Mouse (Mus musculus) embryonic facial prominence, embryonic 15.5 days (tissue): ENCODE measurements around the gene Copb2. TPM values are rescaled to one million over a fixed set of nuclear protein-coding genes. Genes with fewer than 3 reads are reported as not detected.

Experiments used
- ATAC-seq: fragments of 200-750 bp; cut with Nextera tagmentation; 2 replicates; pipeline ENCODE4 v1.8.0; 2017; ENCODE audit warnings: low read depth, moderate TSS enrichment; ENCODE audit not compliant: insufficient number of reproducible peaks, low FRiP score, low TSS enrichment
- H3K27ac ChIP-seq: fragments of 300-500 bp; sonication (generic); replicated peaks from 2 replicates; pipeline ENCODE4 v1.5.1; 2015; ENCODE audit warnings: mild to moderate bottlenecking, inconsistent platforms
- H3K27me3 ChIP-seq: fragments of 300-500 bp; sonication (generic); 2 replicates; pipeline ENCODE4 v1.6.1; 2015; ENCODE audit warnings: inconsistent platforms
- H3K36me3 ChIP-seq: fragments of 300-500 bp; sonication (generic); 2 replicates; pipeline ENCODE4 v1.6.1; 2015; ENCODE audit warnings: mild to moderate bottlenecking, inconsistent platforms
- H3K4me1 ChIP-seq: fragments of 300-500 bp; sonication (generic); 2 replicates; pipeline ENCODE4 v1.6.1; 2015; ENCODE audit warnings: inconsistent platforms
- H3K4me2 ChIP-seq: fragments of 300-500 bp; sonication (generic); replicated peaks from 2 replicates; pipeline ENCODE4 v1.6.1; 2015; ENCODE audit warnings: mild to moderate bottlenecking, inconsistent platforms
- H3K4me3 ChIP-seq: fragments of 300-500 bp; sonication (generic); replicated peaks from 2 replicates; pipeline ENCODE4 v1.5.1; 2015; ENCODE audit warnings: mild to moderate bottlenecking, inconsistent platforms
- H3K9ac ChIP-seq: fragments of 300-500 bp; sonication (generic); 2 replicates; pipeline ENCODE4 v1.6.1; 2015; ENCODE audit warnings: inconsistent platforms
- H3K9me3 ChIP-seq: fragments of 300-500 bp; sonication (generic); replicated peaks from 2 replicates; pipeline ENCODE4 v1.6.1; 2016; ENCODE audit warnings: inconsistent platforms
- WGBS: fragments of 180-500 bp; shearing (Covaris S2); methylation state at CpG from one replicate; pipeline ENCODE4 v1.1.7; 2015; 5-methylcytosine and 5-hydroxymethylcytosine counted together
- polyA plus RNA-seq: library from polyadenylated mRNA; unstranded; fragments of >200 nt; fragmentation: Nextera tagmentation; extraction: Ambion mirVana; gene quantifications from 2 replicates; pipeline ENCODE4 v1.2.1, GENCODE M21; 2015

Copb2 gene
- polyA plus RNA-seq: 181 and 182 TPM in 2 replicates

DNA sequence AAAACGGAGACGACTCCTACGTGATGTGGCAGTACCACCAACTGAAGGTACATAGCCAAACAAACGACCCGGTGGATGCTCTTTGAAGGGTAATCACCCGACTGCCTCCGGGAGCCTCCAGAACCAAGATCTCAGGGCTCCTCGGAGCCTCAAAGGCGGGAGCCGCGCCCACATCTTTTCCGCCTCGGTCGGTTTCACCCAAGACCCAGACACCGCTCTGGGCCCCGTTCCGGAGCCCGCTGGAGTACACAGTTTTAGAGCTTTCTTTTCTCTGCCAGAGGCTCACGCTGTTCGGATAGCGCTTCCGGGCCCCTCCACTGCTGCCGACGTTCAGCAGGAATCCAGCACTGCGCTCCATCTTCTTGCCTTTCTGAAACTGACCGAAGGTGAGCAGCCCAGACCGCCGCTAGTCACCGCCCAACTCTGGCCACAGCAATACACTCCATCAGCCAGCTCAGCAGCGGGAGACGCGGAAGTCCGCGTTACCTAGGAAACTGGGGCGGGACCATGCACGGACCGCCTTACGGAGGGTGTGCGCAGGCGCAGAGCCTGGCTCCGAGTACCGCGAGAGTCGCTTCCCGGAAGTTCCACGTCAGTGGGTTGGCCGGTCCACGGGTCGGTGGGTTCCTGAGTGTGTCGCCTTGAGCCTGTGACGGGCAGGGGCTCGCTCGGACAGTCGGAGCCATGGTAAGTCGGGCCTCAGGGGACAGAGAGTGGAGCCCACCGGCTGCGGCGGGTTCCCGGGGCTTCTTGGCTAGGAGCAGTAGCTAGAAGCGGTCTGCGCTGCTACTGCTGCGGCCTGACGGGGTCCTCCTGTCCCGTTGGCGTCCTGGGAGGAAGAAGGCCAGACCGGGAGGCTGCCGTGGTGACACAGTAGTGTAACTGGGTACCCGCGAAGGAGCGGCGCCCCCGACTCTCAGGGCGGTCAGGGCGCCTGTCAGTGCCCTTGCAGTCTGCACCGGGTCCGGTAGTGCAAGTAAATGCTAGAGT is at the start of gene Copb2:
Copb2 (plus strand) TSS at position 585 of the 990 bp plus-strand sequence.
- peak; percentile 98 for ATAC-seq
- WGBS: under 1% methylated on average over 76 of the region's 76 CpGs
- peak within 1 kb of the TSS; percentile 85 for H3K4me2 ChIP-seq
- peaks cover 7% of the 10 kb centered on the region for H3K36me3 ChIP-seq
- peak within 1 kb of the TSS; percentile 90 for H3K27ac ChIP-seq
- peak within 1 kb of the TSS; percentile 99 for H3K9ac ChIP-seq
- H3K4me1 ChIP-seq: peaks cover 20% of the 10 kb centered on the region
- H3K4me3 ChIP-seq: peak within 1 kb of the TSS; percentile 98
- H3K27me3 ChIP-seq: no peaks in the 10 kb centered on the region
- H3K9me3 ChIP-seq: no peaks in the 10 kb centered on the region

DNA sequence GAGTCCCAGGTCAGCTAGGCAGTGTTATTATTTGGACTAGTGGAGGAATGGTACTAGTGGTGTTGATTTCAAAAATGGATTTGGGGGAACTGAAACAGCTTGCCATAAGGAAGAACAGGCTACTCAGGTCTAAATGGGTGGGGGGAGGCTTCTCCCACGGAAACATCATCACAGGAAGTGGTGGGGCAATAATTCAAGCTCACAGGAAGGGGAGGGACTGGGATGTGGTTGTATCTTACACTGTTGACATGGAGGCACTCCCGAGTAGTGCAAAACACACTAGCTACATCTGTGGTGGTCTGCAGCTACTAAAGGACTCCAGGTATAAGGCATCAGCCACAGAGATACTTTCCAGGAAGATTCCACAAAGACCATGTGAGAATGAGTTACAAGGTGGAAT is 39.6 kb upstream of the Copb2 start:
- no peak for ATAC-seq
- WGBS: 58% methylated on average over 2 of the region's 2 CpGs

DNA sequence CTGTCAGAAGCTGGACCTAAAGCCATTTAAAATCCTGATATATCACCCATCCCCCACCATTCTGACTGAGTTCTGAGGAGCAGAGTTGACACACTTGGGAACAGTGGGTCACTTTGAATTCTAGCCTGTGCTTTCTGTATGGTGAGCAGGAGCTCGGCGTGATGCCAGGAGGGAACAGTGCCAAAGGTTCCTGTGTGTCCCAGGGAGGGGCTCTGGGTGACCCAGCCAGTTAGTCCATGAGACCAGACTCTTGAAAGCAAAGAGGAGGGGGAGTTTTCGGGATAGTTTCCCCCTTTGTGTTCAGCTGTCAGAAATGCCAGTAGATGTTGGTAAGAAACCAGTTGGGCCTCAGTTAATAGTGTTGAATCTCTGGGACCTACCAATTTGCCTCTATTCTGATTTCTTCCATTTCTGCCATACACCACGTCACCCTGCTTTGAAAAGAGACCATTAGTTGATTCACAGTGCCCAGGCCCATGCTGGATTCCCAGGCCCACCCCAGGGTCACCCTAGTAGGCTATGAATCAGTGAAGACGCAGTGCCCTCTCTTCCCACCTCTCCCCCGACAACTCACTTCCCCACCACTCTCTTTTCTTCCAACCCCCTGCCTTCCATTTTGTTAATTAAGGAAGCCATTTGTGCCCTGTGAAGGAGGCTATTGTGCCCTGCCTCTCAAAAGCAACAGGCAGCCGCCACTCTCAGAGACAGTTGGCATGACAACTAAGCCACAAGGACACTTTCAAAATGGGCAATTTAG is 38.6 kb upstream of the Copb2 start:
- WGBS: 62% methylated on average over 7 of the region's 7 CpGs
- no peak; the same call in 1 of the 2 replicates for ATAC-seq

More for the DNA sequence above, 39.6 kb upstream of the Copb2 start:
- no peaks in the 10 kb centered on the region for H3K27me3 ChIP-seq
- no peak overlapping the region for H3K4me2 ChIP-seq
- H3K4me1 ChIP-seq: no peaks in the 10 kb centered on the region
- no peaks in the 10 kb centered on the region for H3K9me3 ChIP-seq
- H3K27ac ChIP-seq: no peak overlapping the region
- H3K36me3 ChIP-seq: no peaks in the 10 kb centered on the region
- H3K4me3 ChIP-seq: no peak overlapping the region
- H3K9ac ChIP-seq: no peak overlapping the region

DNA sequence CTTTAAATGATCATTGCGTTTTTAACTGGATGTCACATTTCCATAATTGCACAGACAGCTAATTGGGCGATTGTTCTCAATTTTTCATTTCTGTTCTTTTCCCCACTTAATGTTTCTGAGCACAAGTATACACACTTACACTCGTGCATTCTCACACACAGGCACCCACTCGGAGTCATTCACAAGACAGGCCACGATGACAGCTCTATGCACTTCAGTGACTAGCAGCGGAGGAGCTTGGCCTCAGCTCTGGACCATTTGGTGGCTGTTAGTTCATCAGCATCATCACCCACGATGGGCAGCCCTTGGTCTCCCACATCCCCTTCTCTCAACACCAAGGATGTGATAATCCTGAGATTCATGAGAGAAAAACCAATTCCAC is 38.0 kb upstream of the Copb2 start:
- H3K27ac ChIP-seq: no peak overlapping the region
- no peak overlapping the region for H3K4me3 ChIP-seq
- 64% methylated on average over 7 of the region's 7 CpGs for WGBS
- H3K27me3 ChIP-seq: no peaks in the 10 kb centered on the region
- no peaks in the 10 kb centered on the region for H3K4me1 ChIP-seq
- no peaks in the 10 kb centered on the region for H3K9me3 ChIP-seq
- ATAC-seq: no peak
- H3K36me3 ChIP-seq: no peaks in the 10 kb centered on the region
- no peak overlapping the region for H3K9ac ChIP-seq
- no peak overlapping the region for H3K4me2 ChIP-seq

More for the DNA sequence above, 38.6 kb upstream of the Copb2 start:
- H3K9ac ChIP-seq: no peak overlapping the region
- no peak overlapping the region for H3K4me3 ChIP-seq
- H3K27me3 ChIP-seq: no peaks in the 10 kb centered on the region
- H3K36me3 ChIP-seq: no peaks in the 10 kb centered on the region
- H3K4me2 ChIP-seq: no peak overlapping the region
- H3K9me3 ChIP-seq: no peaks in the 10 kb centered on the region
- no peaks in the 10 kb centered on the region for H3K4me1 ChIP-seq
- no peak overlapping the region for H3K27ac ChIP-seq

DNA sequence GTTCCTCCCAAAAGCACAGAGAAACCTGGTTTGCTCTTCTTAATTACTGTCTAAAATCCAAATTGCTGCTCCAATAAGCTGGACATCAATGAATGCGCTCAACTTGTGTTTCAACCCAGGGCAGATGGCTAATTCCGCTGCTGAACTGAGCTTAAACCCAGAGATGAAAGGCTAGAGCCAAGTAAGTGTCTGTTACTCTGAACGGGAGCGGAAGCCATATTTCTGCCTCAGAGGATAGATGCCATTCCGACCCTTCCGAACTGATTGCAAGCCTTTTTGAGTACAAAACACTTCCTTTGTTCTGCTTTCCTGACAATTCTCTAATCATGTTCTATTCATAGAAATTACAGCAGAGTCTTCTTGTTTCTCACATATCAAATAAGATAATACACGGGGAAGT is 36.3 kb upstream of the Copb2 start:
- Histone ChIP-seq H3K36me3 (no peaks in the 10 kb centered on the region), H3K27ac (no peak overlapping the region), H3K27me3 (no peaks in the 10 kb centered on the region), H3K9me3 (no peaks in the 10 kb centered on the region), H3K4me2 (no peak overlapping the region), H3K9ac (no peak overlapping the region), H3K4me1 (no peaks in the 10 kb centered on the region), H3K4me3 (no peak overlapping the region)
- ATAC-seq: no peak
- 76% methylated on average over 7 of the region's 7 CpGs for WGBS

DNA sequence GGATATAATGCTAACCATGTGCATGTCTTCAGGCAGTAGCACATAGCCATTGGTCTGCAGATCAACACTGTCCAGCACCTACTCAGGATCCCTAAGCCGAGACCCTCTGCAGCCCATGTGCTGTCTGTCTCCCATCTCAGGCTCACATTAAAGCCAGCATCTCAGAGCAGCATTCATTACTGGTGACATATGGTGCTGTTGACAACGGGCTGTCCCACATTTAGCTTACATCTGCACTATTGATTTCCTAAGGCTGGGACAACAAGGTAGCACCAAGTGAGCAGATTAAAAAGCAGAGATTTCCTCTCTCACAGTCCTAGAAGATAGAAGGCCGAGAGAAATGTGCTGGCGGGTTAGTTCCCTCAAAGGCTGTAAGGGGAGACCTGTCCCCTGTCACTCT is 33.7 kb upstream of the Copb2 start:
- WGBS: 47% methylated on average over 4 of the region's 4 CpGs
- no peak overlapping the region for H3K9ac ChIP-seq
- H3K36me3 ChIP-seq: no peaks in the 10 kb centered on the region
- no peaks in the 10 kb centered on the region for H3K27me3 ChIP-seq
- no peaks in the 10 kb centered on the region for H3K4me1 ChIP-seq
- no peak overlapping the region for H3K4me2 ChIP-seq
- no peak overlapping the region for H3K4me3 ChIP-seq
- ATAC-seq: no peak
- H3K9me3 ChIP-seq: no peaks in the 10 kb centered on the region
- H3K27ac ChIP-seq: no peak overlapping the region

DNA sequence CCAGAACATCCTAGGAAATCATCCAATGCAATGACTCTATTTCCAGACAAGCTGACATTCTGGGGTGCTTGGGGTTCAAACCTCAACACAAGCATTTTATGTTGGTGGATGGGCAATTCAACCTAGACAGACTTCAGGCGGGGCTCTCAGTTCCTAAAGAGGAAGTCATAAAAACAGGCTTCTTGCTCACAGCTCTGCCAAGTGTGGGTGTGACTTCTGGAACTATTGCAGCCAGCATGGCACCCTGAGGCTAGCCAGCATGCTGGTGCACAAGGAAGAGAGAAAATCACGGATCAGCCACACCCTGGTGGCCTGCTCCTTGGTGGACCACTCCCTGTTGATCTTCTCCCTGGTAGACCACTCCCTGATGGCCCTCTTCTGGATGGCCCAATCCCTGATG is 32.5 kb upstream of the Copb2 start:
- Histone ChIP-seq H3K36me3 (no peaks in the 10 kb centered on the region), H3K4me1 (no peaks in the 10 kb centered on the region), H3K9ac (no peak overlapping the region), H3K4me3 (no peak overlapping the region), H3K9me3 (no peaks in the 10 kb centered on the region), H3K4me2 (no peak overlapping the region), H3K27me3 (no peaks in the 10 kb centered on the region), H3K27ac (no peak overlapping the region)
- ATAC-seq: no peak
- 54% methylated on average over 2 of the region's 2 CpGs for WGBS

DNA sequence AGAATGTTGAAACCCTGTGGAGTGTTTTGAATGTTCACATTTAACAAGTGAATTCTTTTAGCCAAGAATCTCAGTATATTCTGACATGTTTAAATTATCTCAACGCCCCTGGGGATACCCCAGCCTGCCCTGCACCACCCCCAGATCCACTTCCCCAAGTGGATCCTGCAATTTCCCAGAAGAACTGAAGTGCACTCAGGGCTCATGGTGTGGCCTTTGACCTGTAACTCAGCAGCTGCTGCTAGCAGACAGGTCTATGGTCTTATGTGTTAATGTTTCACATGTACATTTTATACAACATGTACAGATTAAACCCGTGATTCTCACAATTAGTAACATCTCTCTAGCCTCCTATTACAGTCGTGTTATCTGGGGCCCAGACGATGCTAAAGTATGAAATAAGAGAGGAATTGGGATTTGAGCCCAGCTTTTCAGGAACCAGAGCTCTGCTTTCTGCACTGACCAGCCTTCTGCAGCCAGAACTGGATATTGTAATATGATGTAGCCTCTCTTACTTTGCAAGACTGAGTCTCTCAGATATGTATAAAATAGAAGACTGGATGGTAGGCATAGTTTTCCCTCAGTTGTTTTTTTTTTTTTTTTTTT is 28.7 kb upstream of the Copb2 start:
- no peaks in the 10 kb centered on the region; the same call in 1 of the 2 replicates for H3K27me3 ChIP-seq
- H3K4me2 ChIP-seq: no peak overlapping the region
- no peaks in the 10 kb centered on the region for H3K4me1 ChIP-seq
- ATAC-seq: no peak
- no peak overlapping the region for H3K27ac ChIP-seq
- WGBS: 59% methylated on average over 4 of the region's 4 CpGs
- H3K4me3 ChIP-seq: no peak overlapping the region
- H3K9me3 ChIP-seq: no peaks in the 10 kb centered on the region
- no peaks in the 10 kb centered on the region for H3K36me3 ChIP-seq
- H3K9ac ChIP-seq: no peak overlapping the region

DNA sequence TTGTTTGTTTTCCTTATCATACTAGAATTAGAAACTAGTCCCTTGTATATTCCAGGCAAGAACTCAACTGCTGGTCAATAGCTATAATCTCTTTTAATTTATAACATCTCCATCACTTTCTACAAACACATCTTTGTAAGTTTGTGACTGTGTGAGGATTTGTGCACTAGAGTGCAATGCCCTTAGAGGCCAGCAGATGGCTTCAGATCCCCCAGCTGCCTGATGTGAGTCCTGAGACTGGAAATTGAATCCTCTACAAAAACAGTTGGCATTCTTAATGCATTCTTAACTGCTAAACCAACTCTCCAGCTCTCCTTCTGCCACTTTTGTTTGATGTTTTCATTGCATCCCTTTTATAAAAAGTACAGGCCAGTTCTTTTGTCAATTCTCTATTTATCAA is 27.8 kb upstream of the Copb2 start:
- Histone ChIP-seq H3K27ac (no peak overlapping the region), H3K4me1 (no peaks in the 10 kb centered on the region), H3K36me3 (no peaks in the 10 kb centered on the region), H3K4me2 (no peak overlapping the region), H3K4me3 (no peak overlapping the region), H3K9ac (no peak overlapping the region), H3K27me3 (no peaks in the 10 kb centered on the region; the same call in 1 of the 2 replicates), H3K9me3 (no peaks in the 10 kb centered on the region)
- ATAC-seq: no peak

DNA sequence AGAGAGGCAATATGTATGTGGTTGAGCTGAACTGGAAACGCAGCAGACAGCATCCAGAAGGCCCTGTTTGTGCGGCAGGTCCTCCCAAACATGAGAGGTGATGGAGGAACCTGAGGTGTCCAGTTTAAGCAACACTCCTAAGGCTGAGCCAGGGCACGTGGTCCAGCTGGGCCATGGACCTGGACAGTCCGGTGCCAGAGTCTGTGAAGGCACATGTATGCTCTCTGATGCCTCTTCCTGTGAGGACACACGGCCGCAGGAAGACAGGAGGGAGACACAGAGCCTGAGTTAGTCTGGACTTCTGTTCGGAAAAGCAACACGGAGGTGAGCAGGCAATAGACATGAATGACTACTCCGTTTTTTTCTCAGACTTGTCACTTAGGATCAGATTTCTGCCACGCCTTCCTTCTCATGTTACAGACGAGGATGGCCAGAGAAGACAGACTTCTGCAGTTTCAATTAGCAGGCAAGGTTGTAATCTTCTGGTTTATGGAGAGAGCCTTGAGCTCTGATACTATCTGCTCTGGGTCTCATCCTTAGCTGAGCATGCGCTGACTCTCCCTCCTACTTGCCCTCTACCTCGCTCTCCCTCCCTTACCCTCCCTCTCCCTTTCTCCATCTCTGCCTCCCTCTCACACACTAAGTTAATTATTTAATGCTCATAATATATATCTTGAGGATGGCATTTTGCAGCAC is 25.4 kb upstream of the Copb2 start:
- 0 out of 2 replicates have a peak overlapping the region, but pooled peaks have one; percentile 1 for H3K4me3 ChIP-seq
- H3K4me2 ChIP-seq: peak overlapping the region; percentile 30
- no peaks in the 10 kb centered on the region for H3K36me3 ChIP-seq
- no peak overlapping the region for H3K9ac ChIP-seq
- H3K27ac ChIP-seq: no peak overlapping the region
- no peaks in the 10 kb centered on the region for H3K9me3 ChIP-seq
- no peaks in the 10 kb centered on the region for H3K4me1 ChIP-seq
- H3K27me3 ChIP-seq: no peaks in the 10 kb centered on the region; the same call in 1 of the 2 replicates
- no peak for ATAC-seq
- WGBS: 32% methylated on average over 13 of the region's 13 CpGs
